Mouse (Mus musculus) large intestine, adult 2 months (tissue): ENCODE measurements at regions not wholly inside any gene's neighbourhood (a gene's known extent, or its start where the extent isn't known, plus 50 kb on each side); places are given as distances from the start of the nearest gene placed in this dataset.

Experiments used
- DNase-seq: peaks from one replicate; pipeline ENCODE4 v3.0.0-alpha.2; 2012; ENCODE audit warnings: low read depth, low spot score
- WGBS: fragments of 180-500 bp; shearing (Covaris S2); methylation state at CpG from one replicate; pipeline ENCODE4 v1.1.7; 2018; 5-methylcytosine and 5-hydroxymethylcytosine counted together

- WGBS = 73% methylated on average over 1 of the region's 1 CpGs
- DNase-seq = no peak
Measured at GRCm38 (mm10) chr16:79718230-79718629, 627.3 kb upstream of the Tmprss15 start.

GRCm38 (mm10) chr16:79692444-79692843 is 601.5 kb upstream of the Tmprss15 start:
- DNase-seq = no peak
- WGBS = 64% methylated on average over 2 of the region's 2 CpGs

- 83% methylated on average over 6 of the region's 6 CpGs for WGBS
- no peak for DNase-seq
Measured at GRCm38 (mm10) chr16:79651162-79651741, 560.4 kb upstream of the Tmprss15 start.

GRCm38 (mm10) chr16:79640898-79641297 is 550.0 kb upstream of the Tmprss15 start:
- 73% methylated on average over 3 of the region's 3 CpGs for WGBS
- no peak for DNase-seq

- WGBS = 70% methylated on average over 1 of the region's 1 CpGs
Measured at GRCm38 (mm10) chr16:79627139-79627538, 536.2 kb upstream of the Tmprss15 start.

GRCm38 (mm10) chr16:79611002-79611401 is 520.1 kb upstream of the Tmprss15 start:
- WGBS = 81% methylated on average over 5 of the region's 5 CpGs
- no peak for DNase-seq

More at GRCm38 (mm10) chr16:79627139-79627538, 536.2 kb upstream of the Tmprss15 start:
- DNase-seq = no peak

- no peak for DNase-seq
- WGBS = 52% methylated on average over 3 of the region's 3 CpGs
Measured at GRCm38 (mm10) chr16:79590891-79591290, 500.0 kb upstream of the Tmprss15 start.

- DNase-seq = no peak
Measured at GRCm38 (mm10) chr16:79585745-79586144, 494.8 kb upstream of the Tmprss15 start.

- 69% methylated on average over 2 of the region's 2 CpGs for WGBS
- no peak for DNase-seq
Measured at GRCm38 (mm10) chr16:79570867-79571266, 480.0 kb upstream of the Tmprss15 start.

- no peak for DNase-seq
Measured at GRCm38 (mm10) chr16:79534370-79534769, 443.5 kb upstream of the Tmprss15 start.

GRCm38 (mm10) chr16:79492493-79492892 is 401.6 kb upstream of the Tmprss15 start:
- 63% methylated on average over 3 of the region's 3 CpGs for WGBS
- DNase-seq = no peak

More at GRCm38 (mm10) chr16:79534370-79534769, 443.5 kb upstream of the Tmprss15 start:
- WGBS = 66% methylated on average over 2 of the region's 2 CpGs

- 80% methylated on average over 2 of the region's 2 CpGs for WGBS
- DNase-seq = no peak
Measured at GRCm38 (mm10) chr16:79450871-79451270, 360.0 kb upstream of the Tmprss15 start.

GRCm38 (mm10) chr16:79449732-79450131 is 358.8 kb upstream of the Tmprss15 start:
- no peak for DNase-seq
- WGBS = 43% methylated on average over 1 of the region's 1 CpGs

GRCm38 (mm10) chr16:79407385-79407784 is 316.5 kb upstream of the Tmprss15 start:
- no peak for DNase-seq

- 55% methylated on average over 2 of the region's 2 CpGs for WGBS
Measured at GRCm38 (mm10) chr16:79406216-79406615, 315.3 kb upstream of the Tmprss15 start.

GRCm38 (mm10) chr16:79404064-79404463 is 313.2 kb upstream of the Tmprss15 start:
- WGBS = 83% methylated on average over 1 of the region's 1 CpGs

More at GRCm38 (mm10) chr16:79406216-79406615, 315.3 kb upstream of the Tmprss15 start:
- DNase-seq = no peak

GRCm38 (mm10) chr16:79400100-79400499 is 309.2 kb upstream of the Tmprss15 start:
- no peak for DNase-seq
- 90% methylated on average over 3 of the region's 3 CpGs for WGBS

More at GRCm38 (mm10) chr16:79404064-79404463, 313.2 kb upstream of the Tmprss15 start:
- DNase-seq = no peak

GRCm38 (mm10) chr16:79398476-79398875 is 307.6 kb upstream of the Tmprss15 start:
- WGBS = 59% methylated on average over 2 of the region's 2 CpGs
- no peak for DNase-seq

GRCm38 (mm10) chr16:79394425-79394824 is 303.5 kb upstream of the Tmprss15 start:
- DNase-seq = no peak

GRCm38 (mm10) chr16:79386421-79386820 is 295.5 kb upstream of the Tmprss15 start:
- 66% methylated on average over 3 of the region's 3 CpGs for WGBS
- DNase-seq = no peak

- DNase-seq = no peak
Measured at GRCm38 (mm10) chr16:79350127-79350526, 259.2 kb upstream of the Tmprss15 start.

- WGBS = 46% methylated on average over 3 of the region's 3 CpGs
- DNase-seq = no peak
Measured at GRCm38 (mm10) chr16:79342453-79342852, 251.6 kb upstream of the Tmprss15 start.
